Mouse (Mus musculus) hindbrain, embryonic 11.5 days (tissue): ENCODE data around the gene Cdk19. TPM values are rescaled to one million over a fixed set of nuclear protein-coding genes. Genes with fewer than 3 reads are reported as not detected.

Source experiments
- ATAC-seq: fragments of 200-750 bp; cut with Nextera tagmentation; 2 replicates; pipeline ENCODE4 v1.8.0; 2017; ENCODE audit warnings: mild to moderate bottlenecking, moderate TSS enrichment, moderate library complexity; ENCODE audit not compliant: low FRiP score
- DNase-seq: peaks from one replicate; pipeline ENCODE4 v3.0.0-alpha.2; 2015; ENCODE audit warnings: low spot score
- H3K27ac ChIP-seq: fragments of 300-500 bp; sonication (generic); 2 replicates; pipeline ENCODE4 v1.5.1; 2014; ENCODE audit warnings: mild to moderate bottlenecking, low read depth, low read length
- H3K27me3 ChIP-seq: fragments of 300-500 bp; sonication (generic); 2 replicates; pipeline ENCODE4 v1.6.1; 2014; ENCODE audit warnings: mild to moderate bottlenecking, low read length, moderate library complexity, mixed read lengths; ENCODE audit not compliant: control insufficient read depth, insufficient read depth
- H3K36me3 ChIP-seq: fragments of 300-500 bp; sonication (generic); 2 replicates; pipeline ENCODE4 v1.6.1; 2014; ENCODE audit warnings: mild to moderate bottlenecking, low read length, moderate library complexity, mixed read lengths; ENCODE audit not compliant: control insufficient read depth, insufficient read depth
- H3K4me1 ChIP-seq: fragments of 300-500 bp; sonication (generic); replicated peaks from 2 replicates; pipeline ENCODE4 v1.6.1; 2014; ENCODE audit warnings: low read length, mixed read lengths; ENCODE audit not compliant: control insufficient read depth, insufficient read depth
- H3K4me2 ChIP-seq: fragments of 300-500 bp; sonication (generic); replicated peaks from 2 replicates; pipeline ENCODE4 v1.6.1; 2014; ENCODE audit warnings: mild to moderate bottlenecking, low read depth, low read length
- H3K4me3 ChIP-seq: fragments of 300-500 bp; sonication (generic); 2 replicates; pipeline ENCODE4 v1.5.1; 2014; ENCODE audit warnings: low read depth, low read length
- H3K9ac ChIP-seq: fragments of 300-500 bp; sonication (generic); 2 replicates; pipeline ENCODE4 v1.6.1; 2014; ENCODE audit warnings: low read depth, low read length
- H3K9me3 ChIP-seq: fragments of 300-500 bp; sonication (generic); 2 replicates; pipeline ENCODE4 v1.6.1; 2016; ENCODE audit warnings: low read length; ENCODE audit not compliant: control insufficient read depth
- WGBS: fragments of 180-500 bp; shearing (Covaris S2); extraction: QIAGEN DNeasy Blood & Tissue Kit; methylation state at CpG from one replicate; pipeline ENCODE4 v1.1.7; 2014; 5-methylcytosine and 5-hydroxymethylcytosine counted together
- polyA plus RNA-seq: library from polyadenylated mRNA; unstranded; fragments of >200 nt; fragmentation: Nextera tagmentation; extraction: Ambion mirVana; gene quantifications from 2 replicates; pipeline ENCODE4 v1.2.1, GENCODE M21; 2014

The Cdk19 gene
- polyA plus RNA-seq, 1 experiment from 2014 or later: 9.0 TPM

DNA sequence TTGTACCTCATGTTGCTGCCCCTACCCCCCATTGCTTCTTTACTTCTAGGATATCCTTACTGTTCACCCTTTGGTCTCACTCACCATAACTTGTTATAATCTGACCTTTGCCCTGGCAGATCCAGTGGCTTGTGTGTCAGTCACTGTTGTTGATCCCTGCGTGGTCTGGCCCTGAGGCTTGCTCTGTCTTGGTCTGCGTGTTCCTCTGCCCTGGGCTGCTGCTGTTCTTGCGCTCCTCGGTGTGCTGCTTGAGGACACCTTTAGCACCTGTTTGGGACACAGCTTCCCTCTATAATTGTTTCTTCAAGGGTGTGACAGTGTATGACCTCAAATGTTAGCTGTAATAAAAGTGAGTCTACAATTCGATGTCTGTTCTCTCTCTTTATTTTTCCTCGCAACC is 122.0 kb downstream of the Cdk19 start:
- WGBS: 85% methylated on average over 6 of the region's 6 CpGs
- Histone ChIP-seq H3K27me3 (no peaks in the 10 kb centered on the region), H3K4me3 (no peak overlapping the region), H3K9me3 (no peaks in the 10 kb centered on the region), H3K4me1 (no peaks in the 10 kb centered on the region), H3K9ac (no peak overlapping the region), H3K36me3 (no peaks in the 10 kb centered on the region), H3K4me2 (no peak overlapping the region), H3K27ac (no peak overlapping the region)
- ATAC-seq: no peak
- DNase-seq: no peak

DNA sequence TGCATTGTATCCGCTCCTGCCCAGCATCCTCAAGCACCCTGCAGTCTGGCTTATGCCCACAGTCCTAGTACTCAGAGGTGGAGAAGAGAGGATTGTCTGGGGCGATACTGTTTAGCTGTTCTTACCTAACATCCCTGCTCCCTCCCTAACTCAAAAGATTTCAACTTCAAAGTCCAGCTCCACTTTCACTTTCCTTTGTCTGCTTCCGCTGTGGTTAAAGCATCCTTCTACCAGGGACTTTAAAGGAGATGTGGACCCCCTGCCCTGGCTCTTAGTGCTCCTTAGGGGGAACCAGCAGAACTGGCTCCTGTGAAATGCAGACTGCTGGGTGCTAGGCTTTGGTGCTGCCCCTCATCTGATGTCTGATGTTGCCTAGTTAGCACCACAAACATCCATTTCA is 122.9 kb downstream of the Cdk19 start:
- no peaks in the 10 kb centered on the region for H3K27me3 ChIP-seq
- no peaks in the 10 kb centered on the region for H3K4me1 ChIP-seq
- H3K27ac ChIP-seq: no peak overlapping the region
- H3K4me3 ChIP-seq: no peak overlapping the region
- DNase-seq: no peak
- no peaks in the 10 kb centered on the region for H3K36me3 ChIP-seq
- H3K9ac ChIP-seq: no peak overlapping the region
- no peak overlapping the region for H3K4me2 ChIP-seq
- 51% methylated on average over 3 of the region's 3 CpGs for WGBS
- ATAC-seq: no peak
- no peaks in the 10 kb centered on the region for H3K9me3 ChIP-seq

DNA sequence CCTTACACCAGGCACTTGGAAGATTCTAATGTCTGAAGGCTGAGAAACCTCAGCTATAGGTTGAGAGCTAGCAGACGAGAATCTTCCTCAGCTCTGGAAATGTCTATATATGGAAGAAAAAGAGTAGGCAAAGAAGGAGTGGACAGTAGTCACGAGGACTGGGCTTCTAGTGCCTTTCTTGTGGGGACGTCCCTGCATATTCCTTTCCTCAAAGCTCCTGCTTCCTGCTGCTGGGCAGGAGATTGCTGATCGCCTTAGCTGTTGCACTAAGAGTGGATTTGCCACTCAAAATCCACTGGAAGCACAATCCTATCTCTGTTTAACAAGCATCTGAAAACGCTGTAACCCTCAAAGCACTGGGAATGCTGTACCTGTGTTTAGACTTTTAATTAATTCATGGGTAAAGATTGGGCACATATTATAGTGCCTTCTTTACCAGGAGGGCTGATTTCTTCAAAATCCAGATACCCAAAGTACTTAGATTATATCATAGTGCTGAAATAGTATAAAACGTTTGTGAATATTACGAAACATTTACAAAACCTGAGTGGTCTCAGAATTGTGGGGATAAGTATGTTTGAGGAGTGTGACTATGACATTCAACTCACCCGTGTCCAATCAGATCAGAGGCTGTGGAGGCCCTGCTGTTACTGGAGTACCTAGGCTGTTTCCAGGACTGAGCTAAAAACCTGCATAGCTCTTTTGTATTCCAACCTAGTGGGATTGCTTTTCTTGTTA is 128.0 kb downstream of the Cdk19 start:
- Histone ChIP-seq H3K4me2 (no peak overlapping the region), H3K9ac (no peak overlapping the region), H3K36me3 (no peaks in the 10 kb centered on the region), H3K9me3 (no peaks in the 10 kb centered on the region), H3K27me3 (no peaks in the 10 kb centered on the region), H3K27ac (no peak overlapping the region), H3K4me3 (no peak overlapping the region), H3K4me1 (no peaks in the 10 kb centered on the region)
- DNase-seq: no peak
- no peak for ATAC-seq
- WGBS: 84% methylated on average over 8 of the region's 8 CpGs

DNA sequence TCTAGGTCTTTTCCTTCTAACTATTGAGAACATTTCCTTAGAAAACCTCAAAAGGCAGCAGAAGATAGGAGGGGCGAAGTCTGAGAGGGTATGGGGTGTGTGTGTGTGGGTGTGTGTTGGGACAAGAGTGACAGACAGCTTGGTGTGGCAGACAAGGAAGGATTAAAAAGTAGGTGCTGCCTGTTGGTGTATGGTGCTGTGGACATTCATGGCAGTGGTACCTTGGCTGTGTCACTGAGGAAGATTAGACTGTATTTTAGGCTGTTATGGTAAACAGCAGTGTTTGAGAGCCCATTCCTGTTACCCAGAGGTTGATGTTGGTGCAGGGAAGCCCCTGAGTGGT is 128.5 kb downstream of the Cdk19 start:
- no peak for ATAC-seq
- Histone ChIP-seq H3K36me3 (no peaks in the 10 kb centered on the region), H3K4me3 (no peak overlapping the region), H3K27ac (no peak overlapping the region), H3K4me1 (no peaks in the 10 kb centered on the region), H3K9ac (no peak overlapping the region), H3K4me2 (no peak overlapping the region), H3K9me3 (no peaks in the 10 kb centered on the region), H3K27me3 (no peaks in the 10 kb centered on the region)
- WGBS: 85% methylated on average over 1 of the region's 1 CpGs
- no peak for DNase-seq

DNA sequence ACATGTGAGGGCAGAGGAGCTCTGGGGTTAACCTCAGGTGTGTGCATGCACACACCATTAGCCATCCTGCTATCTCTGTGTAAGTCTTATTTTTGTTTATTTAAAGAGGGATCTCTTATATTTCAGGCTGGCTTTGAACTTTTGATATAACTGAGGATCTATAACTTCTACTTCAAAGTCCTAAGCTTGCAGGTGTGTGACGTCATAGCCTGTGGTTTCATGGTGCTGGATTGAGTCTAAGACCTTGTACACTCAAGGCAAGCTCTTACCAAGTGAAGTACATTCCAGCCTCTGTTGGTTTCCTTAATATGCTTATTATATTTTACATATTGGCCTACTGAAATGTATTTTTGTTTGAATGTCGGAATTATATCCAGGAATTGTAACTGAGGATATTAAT is 129.8 kb downstream of the Cdk19 start:
- no peak for DNase-seq
- Histone ChIP-seq H3K4me2 (no peak overlapping the region), H3K27me3 (no peaks in the 10 kb centered on the region), H3K4me3 (no peak overlapping the region), H3K36me3 (no peaks in the 10 kb centered on the region), H3K9me3 (no peaks in the 10 kb centered on the region), H3K27ac (no peak overlapping the region), H3K9ac (no peak overlapping the region), H3K4me1 (no peaks in the 10 kb centered on the region)
- no peak for ATAC-seq
- WGBS: 93% methylated on average over 2 of the region's 2 CpGs

DNA sequence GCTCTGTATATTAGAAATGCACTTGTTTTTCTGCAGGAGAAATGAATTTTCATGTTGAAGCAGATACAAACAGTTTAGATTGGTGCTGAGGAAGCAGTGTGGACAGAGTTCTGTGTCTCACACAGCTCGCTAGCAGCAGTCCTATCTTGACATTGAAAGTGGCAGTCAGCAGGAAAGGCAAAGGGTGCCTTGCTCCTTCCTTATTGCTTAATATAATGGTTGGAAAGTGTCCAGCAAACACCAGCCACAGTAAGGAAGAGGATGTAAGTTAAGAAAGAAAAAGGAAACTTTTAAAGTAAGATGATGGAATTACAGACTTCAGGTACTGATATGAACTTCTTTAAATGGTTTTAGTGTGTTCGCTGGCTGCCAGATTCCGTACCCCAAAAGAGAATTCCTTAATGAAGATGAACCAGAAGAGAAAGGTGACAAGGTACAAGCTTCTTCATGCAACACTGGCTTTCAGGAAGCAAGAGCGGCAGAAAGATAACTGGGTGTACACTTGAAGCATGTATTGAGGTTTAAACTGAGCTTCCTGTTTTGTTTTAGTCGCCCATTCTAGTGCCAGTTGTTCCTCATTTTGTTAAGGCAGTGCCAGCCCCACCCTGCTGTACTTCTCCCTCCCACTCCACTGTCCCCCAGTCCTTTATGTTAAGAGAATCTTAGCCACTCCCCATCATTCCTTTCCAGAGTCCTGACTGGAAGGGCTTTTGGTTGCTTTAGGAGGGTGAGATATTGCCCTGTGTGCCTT is 137.3 kb downstream of the Cdk19 start:
- Histone ChIP-seq H3K4me3 (no peak overlapping the region), H3K4me1 (no peaks in the 10 kb centered on the region), H3K27ac (no peak overlapping the region), H3K27me3 (no peaks in the 10 kb centered on the region), H3K36me3 (no peaks in the 10 kb centered on the region; the same call in 1 of the 2 replicates), H3K4me2 (no peak overlapping the region), H3K9ac (no peak overlapping the region), H3K9me3 (no peaks in the 10 kb centered on the region)
- ATAC-seq (no peak), DNase-seq (no peak)
- WGBS: 87% methylated on average over 5 of the region's 5 CpGs

DNA sequence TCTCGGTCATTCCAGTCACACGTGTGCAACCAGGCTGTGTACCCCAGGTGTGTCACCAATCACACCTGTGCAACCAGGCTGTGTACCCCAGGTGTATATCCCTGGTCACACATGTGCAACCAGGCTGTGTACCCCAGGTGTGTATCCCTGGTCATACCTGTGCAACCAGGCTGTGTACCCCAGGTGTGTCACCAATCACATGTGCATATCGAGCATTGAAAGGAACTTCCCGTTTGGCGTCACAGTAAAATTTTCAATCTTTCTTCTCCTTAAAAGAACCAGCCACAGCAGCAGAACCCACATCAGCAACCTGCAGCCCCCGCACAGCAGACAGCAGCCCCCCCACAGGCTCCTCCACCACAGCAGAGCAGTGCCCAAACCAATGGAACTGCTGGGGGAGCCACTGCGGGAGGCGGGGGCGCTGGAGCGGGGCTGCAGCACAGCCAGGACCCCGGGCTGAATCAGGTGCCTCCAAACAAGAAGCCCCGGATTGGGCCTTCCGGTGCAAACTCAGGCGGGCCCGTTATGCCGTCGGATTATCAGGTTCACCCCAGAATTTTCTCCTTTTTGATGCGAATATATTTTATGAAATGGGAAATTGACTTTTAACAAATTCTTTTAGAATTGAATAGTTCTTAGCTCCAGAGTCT is 138.2 kb downstream of the Cdk19 start:
- no peaks in the 10 kb centered on the region for H3K4me1 ChIP-seq
- H3K4me3 ChIP-seq: no peak overlapping the region
- H3K36me3 ChIP-seq: no peaks in the 10 kb centered on the region; the same call in 1 of the 2 replicates
- DNase-seq (no peak), ATAC-seq (no peak)
- WGBS: 93% methylated on average over 18 of the region's 18 CpGs
- H3K9ac ChIP-seq: no peak overlapping the region
- H3K27me3 ChIP-seq: no peaks in the 10 kb centered on the region
- H3K27ac ChIP-seq: no peak overlapping the region
- no peaks in the 10 kb centered on the region for H3K9me3 ChIP-seq
- no peak overlapping the region for H3K4me2 ChIP-seq

DNA sequence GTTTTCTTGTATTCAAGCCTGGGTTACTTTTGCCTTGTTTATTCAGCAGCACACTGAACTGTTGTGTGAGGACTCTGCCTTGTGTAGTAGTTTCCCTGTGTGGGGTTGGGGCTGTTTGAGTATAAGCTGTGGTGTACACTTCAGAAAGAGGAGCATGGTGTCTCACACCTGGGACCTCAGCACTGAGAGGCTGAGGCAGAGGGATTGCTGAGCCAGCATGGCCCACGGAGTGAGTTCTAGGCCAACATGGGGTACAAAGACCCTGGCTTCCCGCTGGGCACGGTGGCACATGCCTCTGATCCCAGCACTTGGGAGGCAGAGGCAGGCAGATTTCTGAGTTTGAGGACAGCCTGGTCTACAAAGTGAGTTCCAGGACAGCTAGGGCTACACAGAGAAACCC is 139.3 kb downstream of the Cdk19 start:
- no peak overlapping the region for H3K4me3 ChIP-seq
- 95% methylated on average over 3 of the region's 3 CpGs for WGBS
- no peaks in the 10 kb centered on the region for H3K9me3 ChIP-seq
- H3K27me3 ChIP-seq: no peaks in the 10 kb centered on the region
- DNase-seq (no peak), ATAC-seq (no peak)
- H3K9ac ChIP-seq: no peak overlapping the region
- H3K4me2 ChIP-seq: no peak overlapping the region
- H3K4me1 ChIP-seq: no peaks in the 10 kb centered on the region
- no peak overlapping the region for H3K27ac ChIP-seq
- no peaks in the 10 kb centered on the region; the same call in 1 of the 2 replicates for H3K36me3 ChIP-seq
